Mouse (Mus musculus): ENCODE measurements around the gene Fuz. TPM values are rescaled to one million over a fixed set of nuclear protein-coding genes. Genes with fewer than 3 reads are reported as not detected.

Fuz gene
- polyA plus RNA-seq, 1 experiment, result 2.6 TPM

DNA sequence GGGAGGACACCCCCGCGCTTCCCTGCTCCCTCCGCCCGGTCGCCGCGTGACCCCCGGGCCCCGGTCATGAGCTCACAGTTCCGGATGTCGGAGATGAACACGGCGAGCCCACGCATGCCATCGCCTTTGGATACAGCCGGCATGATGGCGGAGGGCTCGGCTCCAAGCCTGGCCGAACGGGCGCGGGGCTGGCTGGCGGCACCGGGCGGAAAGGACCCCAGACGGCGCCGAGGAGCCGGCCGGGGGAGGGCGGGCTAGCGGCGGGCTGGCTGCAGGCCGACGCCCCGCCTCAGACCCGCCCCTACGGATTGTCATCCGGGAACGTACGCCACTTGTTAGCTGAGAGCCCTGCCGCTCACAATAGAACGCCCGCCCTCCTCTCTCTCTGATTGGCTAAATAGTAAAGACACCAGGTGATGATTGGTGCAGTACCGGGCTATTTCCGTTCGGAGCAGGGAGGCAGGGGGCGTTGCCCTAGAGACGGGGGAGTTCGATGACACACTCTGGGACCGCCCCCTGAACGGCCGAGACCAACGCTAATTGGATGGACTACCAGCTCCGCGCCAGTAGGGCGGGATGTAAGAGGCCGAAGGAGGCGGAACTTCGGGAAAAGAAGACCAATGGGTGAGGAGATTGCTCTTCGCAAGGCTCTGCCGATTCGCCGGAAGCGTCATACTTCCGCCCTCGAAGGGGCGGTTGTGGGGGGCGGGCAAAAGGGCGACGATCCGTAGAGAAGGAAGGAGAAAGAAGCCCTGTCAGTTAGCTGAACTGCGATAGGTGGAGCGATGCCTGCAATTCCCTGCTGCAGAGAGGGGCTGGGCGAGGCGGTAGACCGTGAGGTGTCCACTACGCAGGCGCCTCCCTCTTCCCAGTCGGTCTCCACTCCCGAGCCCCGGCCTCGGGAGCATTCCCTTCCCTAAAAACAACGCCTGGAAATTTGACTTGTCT is 33.6 kb downstream of the Fuz start, which contains the start of gene Ap2a1:
Ap2a1 (minus strand) TSS at position 293 of the 948 bp plus-strand sequence.
- Histone ChIP-seq H3K4me3 (replicated peaks) (peak within 1 kb of the TSS; percentile 88), H3K4me1 (ENCODE audit: control insufficient read depth) (peaks cover 53% of the 10 kb centered on the region), H3K27me3 (ENCODE audit: control insufficient read depth) (no peaks in the 10 kb centered on the region), H3K9me3 (ENCODE audit: control insufficient read depth, low read length) (no peaks in the 10 kb centered on the region), H3K36me3 (ENCODE audit: control insufficient read depth) (peaks cover 34% of the 10 kb centered on the region)
- no peak for TF ChIP-seq TAL1 (IDR thresholded peaks at IDR 0.05; ENCODE audit: low read length)
- no peak for TF ChIP-seq GATA1 (IDR thresholded peaks at IDR 0.05; ENCODE audit: low read length)

DNA sequence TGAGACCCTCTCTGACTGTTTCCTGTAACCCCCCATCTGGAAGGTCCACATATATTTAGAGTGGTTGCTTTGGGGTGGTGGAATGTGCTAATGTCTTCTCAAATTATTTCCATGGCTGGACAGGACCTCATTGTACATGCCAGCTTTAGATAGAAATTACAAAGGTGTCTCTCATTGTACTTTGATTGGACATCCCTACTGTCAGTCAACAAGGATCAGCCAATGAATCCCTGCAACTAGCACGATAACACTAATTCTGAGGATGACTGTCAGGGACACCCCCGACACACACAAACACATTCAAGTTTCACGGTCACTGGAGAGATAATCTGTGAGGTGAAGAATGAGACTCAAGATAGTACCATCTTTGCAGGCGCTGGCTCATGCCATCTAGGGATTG is 42.8 kb downstream of the Fuz start:
- Histone ChIP-seq H3K9me3 (ENCODE audit: control insufficient read depth, low read length) (peaks cover 2% of the 10 kb centered on the region; the same call in 1 of the 2 replicates), H3K27me3 (ENCODE audit: control insufficient read depth) (peaks cover 18% of the 10 kb centered on the region), H3K4me3 (replicated peaks) (no peak overlapping the region), H3K36me3 (ENCODE audit: control insufficient read depth) (no peaks in the 10 kb centered on the region), H3K4me1 (ENCODE audit: control insufficient read depth) (no peaks in the 10 kb centered on the region)
- TF ChIP-seq GATA1 (IDR thresholded peaks at IDR 0.05; ENCODE audit: low read length) (no peak), TAL1 (IDR thresholded peaks at IDR 0.05; ENCODE audit: low read length) (no peak)

- Histone ChIP-seq H3K4me1 (ENCODE audit: control insufficient read depth) (no peaks in the 10 kb centered on the region), H3K4me3 (replicated peaks) (no peak within 1 kb of the TSS), H3K9me3 (ENCODE audit: control insufficient read depth, low read length) (no peaks in the 10 kb centered on the region), H3K27me3 (ENCODE audit: control insufficient read depth) (peaks cover 25% of the 10 kb centered on the region), H3K36me3 (ENCODE audit: control insufficient read depth) (no peaks in the 10 kb centered on the region)
- TF ChIP-seq TAL1 (IDR thresholded peaks at IDR 0.05; ENCODE audit: low read length), result no peak
- no peak for TF ChIP-seq GATA1 (IDR thresholded peaks at IDR 0.05; ENCODE audit: low read length)
Observed at GRCm38 (mm10) chr7:44942904-44943303, 47.0 kb downstream of the Fuz start, which contains the start of gene Tsks. Tsks (plus strand) TSS chr7:44943204.

GRCm38 (mm10) chr7:44949922-44950321 is 54.0 kb downstream of the Fuz start:
- H3K27me3 ChIP-seq (ENCODE audit: control insufficient read depth), result peaks cover 66% of the 10 kb centered on the region
- no peaks in the 10 kb centered on the region for H3K36me3 ChIP-seq (ENCODE audit: control insufficient read depth)
- TF ChIP-seq TAL1 (IDR thresholded peaks at IDR 0.05; ENCODE audit: low read length) (no peak), GATA1 (IDR thresholded peaks at IDR 0.05; ENCODE audit: low read length) (no peak)
- no peaks in the 10 kb centered on the region for H3K9me3 ChIP-seq (ENCODE audit: control insufficient read depth, low read length)
- H3K4me3 ChIP-seq (replicated peaks), result no peak overlapping the region
- H3K4me1 ChIP-seq (ENCODE audit: control insufficient read depth), result peaks cover 22% of the 10 kb centered on the region

DNA sequence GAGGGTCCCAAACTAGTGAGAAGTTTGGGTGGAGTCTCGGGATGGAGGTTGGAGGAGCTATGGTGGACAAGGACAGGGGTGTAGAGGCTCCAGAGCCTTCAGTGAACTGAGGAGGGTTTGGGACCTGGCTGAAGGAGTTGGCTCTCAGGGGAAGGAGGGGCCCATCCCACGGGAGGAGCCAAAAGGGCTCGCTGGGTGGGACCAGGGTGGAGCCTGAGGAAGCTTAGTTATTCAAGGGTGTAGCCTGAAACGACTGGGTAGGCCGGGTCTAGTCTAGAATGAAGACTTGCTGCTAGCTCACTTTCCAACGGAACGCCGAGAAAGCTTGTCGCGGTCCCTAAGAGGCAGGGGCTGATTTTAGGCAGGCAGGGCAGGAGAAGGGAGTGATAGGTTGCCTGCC is 56.1 kb downstream of the Fuz start:
- Histone ChIP-seq H3K4me1 (ENCODE audit: control insufficient read depth) (peaks cover 22% of the 10 kb centered on the region), H3K9me3 (ENCODE audit: control insufficient read depth, low read length) (no peaks in the 10 kb centered on the region), H3K27me3 (ENCODE audit: control insufficient read depth) (peaks cover 59% of the 10 kb centered on the region), H3K36me3 (ENCODE audit: control insufficient read depth) (no peaks in the 10 kb centered on the region), H3K4me3 (replicated peaks) (peak overlapping the region; percentile 66)
- TF ChIP-seq GATA1 (IDR thresholded peaks at IDR 0.05; ENCODE audit: low read length) (no peak), TAL1 (IDR thresholded peaks at IDR 0.05; ENCODE audit: low read length) (no peak)

Other genes with a start within 250 kb of the Fuz start
- under 0.01 TPM in 1 of 2 replicates, not detected in the other for gene Myh14, start 225.2 kb upstream of the Fuz start, polyA plus RNA-seq (2012)
- not detected in 2 replicates for gene Izumo2, start 187.3 kb upstream of the Fuz start, polyA plus RNA-seq (2012)
- 16.3 and 18.4 TPM in 2 replicates for gene Vrk3, start 147.7 kb upstream of the Fuz start, polyA plus RNA-seq (2012)
- gene Zfp473, start 145.0 kb upstream of the Fuz start, polyA plus RNA-seq (2012), result 0.03 and 0.07 TPM in 2 replicates
- 6.9 and 10.5 TPM in 2 replicates for gene Nup62, start 80.0 kb upstream of the Fuz start, polyA plus RNA-seq (2012)
- gene Il4i1, start 79.7 kb upstream of the Fuz start, polyA plus RNA-seq (2012), result 0.12 and 0.13 TPM in 2 replicates
- 9.7 and 12.0 TPM in 2 replicates for gene Atf5, start 79.4 kb upstream of the Fuz start, polyA plus RNA-seq (2012)
- 33.5 and 36.8 TPM in 2 replicates for gene Akt1s1, start 47.1 kb upstream of the Fuz start, polyA plus RNA-seq (2012)
- 7.7 and 10.0 TPM in 2 replicates for gene Tbc1d17, start 47.0 kb upstream of the Fuz start, polyA plus RNA-seq (2012)
- gene Pnkp, start 38.9 kb upstream of the Fuz start, polyA plus RNA-seq (2012), result 4.5 and 5.5 TPM in 2 replicates
- 7.3 and 8.9 TPM in 2 replicates for gene Ptov1, start 26.3 kb upstream of the Fuz start, polyA plus RNA-seq (2012)
- 46.3 and 51.9 TPM in 2 replicates for gene Med25, start 3.4 kb upstream of the Fuz start, polyA plus RNA-seq (2012)
- gene Ap2a1, start 33.4 kb downstream of the Fuz start, polyA plus RNA-seq (2012), result 48.1 and 53.1 TPM in 2 replicates
- not detected in 2 replicates for gene Tsks, start 47.1 kb downstream of the Fuz start, polyA plus RNA-seq (2012)
- gene Cpt1c, start 78.8 kb downstream of the Fuz start, polyA plus RNA-seq (2012), result 0.05 and 0.07 TPM in 2 replicates
- 4.3 and 4.9 TPM in 2 replicates for gene Prmt1, start 90.5 kb downstream of the Fuz start, polyA plus RNA-seq (2012)
- gene Irf3, start 101.6 kb downstream of the Fuz start, polyA plus RNA-seq (2012), result 10.4 and 10.6 TPM in 2 replicates
- gene Bcl2l12, start 102.6 kb downstream of the Fuz start, polyA plus RNA-seq (2012), result 6.1 and 6.4 TPM in 2 replicates
- gene Scaf1, start 120.3 kb downstream of the Fuz start, polyA plus RNA-seq (2012), result 29.6 and 31.0 TPM in 2 replicates
- 0.45 and 0.53 TPM in 2 replicates for gene Rras, start 121.9 kb downstream of the Fuz start, polyA plus RNA-seq (2012)
- 1.6 and 2.9 TPM in 2 replicates for gene Prr12, start 156.8 kb downstream of the Fuz start, polyA plus RNA-seq (2012)
- 12.5 and 14.9 TPM in 2 replicates for gene Nosip, start 166.3 kb downstream of the Fuz start, polyA plus RNA-seq (2012)
- 3.0 and 3.6 TPM in 2 replicates for gene Prrg2, start 166.6 kb downstream of the Fuz start, polyA plus RNA-seq (2012)
- 0.86 and 0.91 TPM in 2 replicates for gene Rcn3, start 196.1 kb downstream of the Fuz start, polyA plus RNA-seq (2012)
- gene Fcgrt, start 207.8 kb downstream of the Fuz start, polyA plus RNA-seq (2012), result 1.0 TPM in 2 replicates
- 22.2 and 23.5 TPM in 2 replicates for gene Rps11, start 228.4 kb downstream of the Fuz start, polyA plus RNA-seq (2012)
- 438 and 543 TPM in 2 replicates for gene Rpl13a, start 232.7 kb downstream of the Fuz start, polyA plus RNA-seq (2012)
- not detected in 2 replicates for gene Gm45713, start 240.2 kb downstream of the Fuz start, polyA plus RNA-seq (2012)
- gene Flt3l, start 240.4 kb downstream of the Fuz start, polyA plus RNA-seq (2012), result 1.7 TPM in 2 replicates